Mouse (Mus musculus) heart, embryonic 13.5 days (tissue): Measurements from ENCODE around the gene Prkn. TPM values are rescaled to one million over a fixed set of nuclear protein-coding genes. Genes with fewer than 3 reads are reported as not detected.

ENCODE experiments used
- ATAC-seq: fragments of 200-750 bp; cut with Nextera tagmentation; 2 replicates; pipeline ENCODE4 v1.8.0; 2017; ENCODE audit warnings: moderate TSS enrichment; ENCODE audit not compliant: insufficient number of reproducible peaks, low FRiP score, low TSS enrichment; ENCODE audit errors: extremely low read depth
- H3K27ac ChIP-seq: fragments of 300-500 bp; sonication (generic); replicated peaks from 2 replicates; pipeline ENCODE4 v1.5.1; 2015; ENCODE audit warnings: moderate library complexity, mild to moderate bottlenecking, inconsistent platforms
- H3K27me3 ChIP-seq: fragments of 300-500 bp; sonication (generic); replicated peaks from 2 replicates; pipeline ENCODE4 v1.6.1; 2015; ENCODE audit warnings: mild to moderate bottlenecking, inconsistent platforms
- H3K36me3 ChIP-seq: fragments of 300-500 bp; sonication (generic); 2 replicates; pipeline ENCODE4 v1.6.1; 2015; ENCODE audit warnings: mild to moderate bottlenecking, inconsistent platforms
- H3K4me1 ChIP-seq: fragments of 300-500 bp; sonication (generic); 2 replicates; pipeline ENCODE4 v1.6.1; 2015; ENCODE audit warnings: inconsistent platforms
- H3K4me2 ChIP-seq: fragments of 300-500 bp; sonication (generic); 2 replicates; pipeline ENCODE4 v1.6.1; 2015; ENCODE audit warnings: inconsistent platforms, mild to moderate bottlenecking, moderate library complexity
- H3K4me3 ChIP-seq: fragments of 300-500 bp; sonication (generic); 2 replicates; pipeline ENCODE4 v1.5.1; 2015; ENCODE audit warnings: moderate library complexity, mild to moderate bottlenecking, inconsistent platforms
- H3K9ac ChIP-seq: fragments of 300-500 bp; sonication (generic); 2 replicates; pipeline ENCODE4 v1.6.1; 2015; ENCODE audit warnings: inconsistent platforms, mild to moderate bottlenecking, moderate library complexity
- H3K9me3 ChIP-seq: fragments of 300-500 bp; sonication (generic); 2 replicates; pipeline ENCODE4 v1.6.1; 2016; ENCODE audit warnings: inconsistent platforms
- WGBS: fragments of 180-500 bp; shearing (Covaris S2); methylation state at CpG from one replicate; pipeline ENCODE4 v1.1.7; 2015; ENCODE audit warnings: mixed read lengths; 5-methylcytosine and 5-hydroxymethylcytosine counted together
- polyA plus RNA-seq: library from polyadenylated mRNA; unstranded; fragments of >200 nt; fragmentation: Nextera tagmentation; extraction: Ambion mirVana; gene quantifications from 2 replicates; pipeline ENCODE4 v1.2.1, GENCODE M21; 2015

Prkn gene
- polyA plus RNA-seq, 1 experiment from 2014 or later = 1.8 TPM

- no peak for ATAC-seq
- Histone ChIP-seq H3K36me3 (no peaks in the 10 kb centered on the region), H3K27ac (no peak overlapping the region), H3K9me3 (no peaks in the 10 kb centered on the region), H3K4me1 (no peaks in the 10 kb centered on the region), H3K27me3 (no peaks in the 10 kb centered on the region), H3K9ac (no peak overlapping the region), H3K4me3 (no peak overlapping the region), H3K4me2 (no peak overlapping the region)
- WGBS = 63% methylated on average over 1 of the region's 1 CpGs
Observed at GRCm38 (mm10) chr17:11086492-11086891, 246.3 kb downstream of the Prkn start.

GRCm38 (mm10) chr17:11087088-11087487, 246.9 kb downstream of the Prkn start:
- no peaks in the 10 kb centered on the region for H3K27me3 ChIP-seq
- 73% methylated on average over 5 of the region's 5 CpGs for WGBS

GRCm38 (mm10) chr17:11087823-11088222, 247.6 kb downstream of the Prkn start:
- Histone ChIP-seq H3K9me3 (no peaks in the 10 kb centered on the region), H3K4me3 (no peak overlapping the region), H3K36me3 (no peaks in the 10 kb centered on the region), H3K4me2 (no peak overlapping the region), H3K4me1 (no peaks in the 10 kb centered on the region), H3K27ac (no peak overlapping the region), H3K9ac (no peak overlapping the region), H3K27me3 (no peaks in the 10 kb centered on the region)
- ATAC-seq = no peak
- WGBS = 63% methylated on average over 8 of the region's 8 CpGs

More at GRCm38 (mm10) chr17:11087088-11087487, 246.9 kb downstream of the Prkn start:
- no peak for ATAC-seq
- no peak overlapping the region for H3K4me3 ChIP-seq
- H3K27ac ChIP-seq = no peak overlapping the region
- no peaks in the 10 kb centered on the region for H3K9me3 ChIP-seq
- H3K9ac ChIP-seq = no peak overlapping the region
- H3K4me1 ChIP-seq = no peaks in the 10 kb centered on the region
- no peaks in the 10 kb centered on the region for H3K36me3 ChIP-seq
- no peak overlapping the region for H3K4me2 ChIP-seq

GRCm38 (mm10) chr17:11089361-11089760, 249.2 kb downstream of the Prkn start:
- WGBS = 69% methylated on average over 6 of the region's 6 CpGs
- H3K4me1 ChIP-seq = no peaks in the 10 kb centered on the region
- ATAC-seq = no peak
- no peak overlapping the region for H3K27ac ChIP-seq
- no peak overlapping the region for H3K4me2 ChIP-seq
- H3K4me3 ChIP-seq = no peak overlapping the region
- no peak overlapping the region for H3K9ac ChIP-seq
- no peaks in the 10 kb centered on the region for H3K36me3 ChIP-seq
- H3K9me3 ChIP-seq = no peaks in the 10 kb centered on the region
- no peaks in the 10 kb centered on the region for H3K27me3 ChIP-seq

GRCm38 (mm10) chr17:11092900-11093299, 252.7 kb downstream of the Prkn start:
- Histone ChIP-seq H3K4me3 (no peak overlapping the region), H3K9me3 (0 out of 2 replicates have a peak, but pooled peaks cover 6% of the 10 kb centered on the region), H3K27me3 (no peaks in the 10 kb centered on the region), H3K9ac (no peak overlapping the region), H3K27ac (no peak overlapping the region), H3K4me2 (no peak overlapping the region), H3K36me3 (no peaks in the 10 kb centered on the region), H3K4me1 (no peaks in the 10 kb centered on the region)
- ATAC-seq = no peak
- 39% methylated on average over 6 of the region's 6 CpGs for WGBS

- no peak overlapping the region for H3K9ac ChIP-seq
- 48% methylated on average over 3 of the region's 3 CpGs for WGBS
- H3K27ac ChIP-seq = no peak overlapping the region
- no peaks in the 10 kb centered on the region for H3K27me3 ChIP-seq
- H3K36me3 ChIP-seq = no peaks in the 10 kb centered on the region
- H3K4me1 ChIP-seq = no peaks in the 10 kb centered on the region
- 0 out of 2 replicates have a peak, but pooled peaks cover 6% of the 10 kb centered on the region for H3K9me3 ChIP-seq
- ATAC-seq = no peak
- H3K4me2 ChIP-seq = no peak overlapping the region
- H3K4me3 ChIP-seq = no peak overlapping the region
Observed at GRCm38 (mm10) chr17:11093321-11093720, 253.1 kb downstream of the Prkn start.

- no peaks in the 10 kb centered on the region for H3K9me3 ChIP-seq
- H3K4me1 ChIP-seq = no peaks in the 10 kb centered on the region
- no peak overlapping the region for H3K9ac ChIP-seq
- no peak overlapping the region for H3K27ac ChIP-seq
- WGBS = 80% methylated on average over 3 of the region's 3 CpGs
- no peaks in the 10 kb centered on the region for H3K36me3 ChIP-seq
- H3K4me3 ChIP-seq = no peak overlapping the region
- no peak overlapping the region for H3K4me2 ChIP-seq
- no peaks in the 10 kb centered on the region for H3K27me3 ChIP-seq
- no peak for ATAC-seq
Observed at GRCm38 (mm10) chr17:11107007-11107406, 266.8 kb downstream of the Prkn start.

- no peak overlapping the region for H3K27ac ChIP-seq
- no peaks in the 10 kb centered on the region for H3K9me3 ChIP-seq
- no peak overlapping the region for H3K9ac ChIP-seq
- 48% methylated on average over 2 of the region's 2 CpGs for WGBS
- H3K4me1 ChIP-seq = no peaks in the 10 kb centered on the region
- H3K27me3 ChIP-seq = no peaks in the 10 kb centered on the region
- no peak overlapping the region for H3K4me3 ChIP-seq
- no peak for ATAC-seq
- no peak overlapping the region for H3K4me2 ChIP-seq
- H3K36me3 ChIP-seq = no peaks in the 10 kb centered on the region
Observed at GRCm38 (mm10) chr17:11107916-11108315, 267.7 kb downstream of the Prkn start.

- no peak overlapping the region for H3K4me3 ChIP-seq
- 75% methylated on average over 10 of the region's 10 CpGs for WGBS
Observed at GRCm38 (mm10) chr17:11117508-11117907, 277.3 kb downstream of the Prkn start.

GRCm38 (mm10) chr17:11124048-11124447, 283.9 kb downstream of the Prkn start:
- no peak overlapping the region for H3K9ac ChIP-seq
- ATAC-seq = no peak
- H3K9me3 ChIP-seq = no peaks in the 10 kb centered on the region
- no peak overlapping the region for H3K4me2 ChIP-seq
- no peak overlapping the region for H3K4me3 ChIP-seq
- no peak overlapping the region for H3K27ac ChIP-seq
- no peaks in the 10 kb centered on the region for H3K27me3 ChIP-seq
- H3K4me1 ChIP-seq = no peaks in the 10 kb centered on the region
- 68% methylated on average over 7 of the region's 7 CpGs for WGBS
- no peaks in the 10 kb centered on the region for H3K36me3 ChIP-seq

More at GRCm38 (mm10) chr17:11117508-11117907, 277.3 kb downstream of the Prkn start:
- Histone ChIP-seq H3K9me3 (no peaks in the 10 kb centered on the region), H3K27me3 (no peaks in the 10 kb centered on the region), H3K27ac (no peak overlapping the region), H3K4me1 (no peaks in the 10 kb centered on the region), H3K4me2 (no peak overlapping the region), H3K36me3 (no peaks in the 10 kb centered on the region), H3K9ac (no peak overlapping the region)
- ATAC-seq = no peak

GRCm38 (mm10) chr17:11127217-11127616, 287.0 kb downstream of the Prkn start:
- 67% methylated on average over 1 of the region's 1 CpGs for WGBS
- H3K9ac ChIP-seq = no peak overlapping the region
- H3K9me3 ChIP-seq = no peaks in the 10 kb centered on the region
- ATAC-seq = no peak
- no peak overlapping the region for H3K4me2 ChIP-seq
- H3K4me3 ChIP-seq = no peak overlapping the region
- no peaks in the 10 kb centered on the region for H3K36me3 ChIP-seq
- H3K4me1 ChIP-seq = no peaks in the 10 kb centered on the region
- no peaks in the 10 kb centered on the region for H3K27me3 ChIP-seq
- H3K27ac ChIP-seq = no peak overlapping the region

- WGBS = 81% methylated on average over 4 of the region's 4 CpGs
- Histone ChIP-seq H3K4me3 (no peak overlapping the region), H3K9ac (no peak overlapping the region), H3K4me1 (no peaks in the 10 kb centered on the region), H3K9me3 (no peaks in the 10 kb centered on the region), H3K27me3 (no peaks in the 10 kb centered on the region), H3K27ac (no peak overlapping the region), H3K36me3 (no peaks in the 10 kb centered on the region), H3K4me2 (no peak overlapping the region)
- no peak for ATAC-seq
Observed at GRCm38 (mm10) chr17:11130919-11131318, 290.7 kb downstream of the Prkn start.
